Mouse (Mus musculus): Measurements from ENCODE around the gene Sucla2. TPM values are rescaled to one million over a fixed set of nuclear protein-coding genes. Genes with fewer than 3 reads are reported as not detected.
"Not testable (repeated sequence)": the region's sequence is repeated elsewhere in the genome, so short reads cannot be mapped to it uniquely, and the experiment has no call there.

Sucla2 gene
- polyA plus RNA-seq, 1 experiment from 2014 or later: 138 TPM

GRCm38 (mm10) chr14:73535641-73536040 lies 10.5 kb downstream of the Sucla2 start:
- Histone ChIP-seq H3K9me3 (no peaks in the 10 kb centered on the region), H3K36me3 (no peaks in the 10 kb centered on the region), H3K4me3 (no peak overlapping the region), H3K27me3 (ENCODE audit: insufficient read depth, poor library complexity, severe bottlenecking) (peaks cover 5% of the 10 kb centered on the region; the same call in 1 of the 2 replicates), H3K27ac (no peak overlapping the region), H3K4me1 (no peaks in the 10 kb centered on the region)
- DNase-seq (ENCODE audit: low spot score): no peak
- WGBS: 81% methylated on average over 2 of the region's 2 CpGs

- no peaks in the 10 kb centered on the region for H3K27me3 ChIP-seq (ENCODE audit: insufficient read depth, poor library complexity, severe bottlenecking)
- no peak overlapping the region for H3K4me3 ChIP-seq
- DNase-seq (ENCODE audit: low spot score): no peak
- 77% methylated on average over 6 of the region's 6 CpGs for WGBS
- H3K4me1 ChIP-seq: no peaks in the 10 kb centered on the region
- H3K36me3 ChIP-seq: no peaks in the 10 kb centered on the region
- H3K27ac ChIP-seq: no peak overlapping the region
- H3K9me3 ChIP-seq: no peaks in the 10 kb centered on the region
Measured at GRCm38 (mm10) chr14:73543781-73544180, 18.7 kb downstream of the Sucla2 start.

GRCm38 (mm10) chr14:73547034-73547433 lies 21.9 kb downstream of the Sucla2 start:
- Histone ChIP-seq H3K4me3 (no peak overlapping the region), H3K27me3 (ENCODE audit: insufficient read depth, poor library complexity, severe bottlenecking) (no peaks in the 10 kb centered on the region), H3K9me3 (no peaks in the 10 kb centered on the region), H3K4me1 (0 out of 2 replicates have a peak, but pooled peaks cover under 1% of the 10 kb centered on the region), H3K27ac (no peak overlapping the region), H3K36me3 (no peaks in the 10 kb centered on the region)
- 50% methylated on average over 4 of the region's 4 CpGs for WGBS
- no peak for DNase-seq (ENCODE audit: low spot score)

- 89% methylated on average over 3 of the region's 3 CpGs for WGBS
- no peak for DNase-seq (ENCODE audit: low spot score)
- Histone ChIP-seq H3K27me3 (ENCODE audit: insufficient read depth, poor library complexity, severe bottlenecking) (no peaks in the 10 kb centered on the region), H3K4me3 (no peak within 1 kb of the TSS), H3K4me1 (peaks cover 6% of the 10 kb centered on the region), H3K9me3 (no peaks in the 10 kb centered on the region), H3K36me3 (no peaks in the 10 kb centered on the region), H3K27ac (no peak within 1 kb of the TSS)
Measured at GRCm38 (mm10) chr14:73548051-73548450, 22.9 kb downstream of the Sucla2 start, which contains the start of gene Nudt15. Gene Nudt15, minus strand, starts transcription at chr14:73548242.

GRCm38 (mm10) chr14:73550291-73550690 lies 25.2 kb downstream of the Sucla2 start:
- 47% methylated on average over 3 of the region's 3 CpGs for WGBS
- Histone ChIP-seq H3K9me3 (no peaks in the 10 kb centered on the region), H3K4me1 (peaks cover 14% of the 10 kb centered on the region), H3K27me3 (ENCODE audit: insufficient read depth, poor library complexity, severe bottlenecking) (no peaks in the 10 kb centered on the region), H3K27ac (no peak overlapping the region), H3K4me3 (no peak overlapping the region), H3K36me3 (0 out of 2 replicates have a peak, but pooled peaks cover under 1% of the 10 kb centered on the region)
- no peak for DNase-seq (ENCODE audit: low spot score)

GRCm38 (mm10) chr14:73550732-73551131 lies 25.6 kb downstream of the Sucla2 start:
- 42% methylated on average over 8 of the region's 8 CpGs for WGBS
- H3K27ac ChIP-seq: no peak overlapping the region
- no peak overlapping the region for H3K4me3 ChIP-seq
- H3K27me3 ChIP-seq (ENCODE audit: insufficient read depth, poor library complexity, severe bottlenecking): no peaks in the 10 kb centered on the region
- H3K9me3 ChIP-seq: no peaks in the 10 kb centered on the region
- peaks cover 14% of the 10 kb centered on the region for H3K4me1 ChIP-seq
- H3K36me3 ChIP-seq: peaks cover 5% of the 10 kb centered on the region; the same call in 1 of the 2 replicates
- no peak for DNase-seq (ENCODE audit: low spot score)

- H3K27ac ChIP-seq: no peak overlapping the region
- H3K4me1 ChIP-seq: peaks cover 14% of the 10 kb centered on the region
- H3K36me3 ChIP-seq: peaks cover 9% of the 10 kb centered on the region
- no peak for DNase-seq (ENCODE audit: low spot score)
- no peaks in the 10 kb centered on the region for H3K9me3 ChIP-seq
- H3K4me3 ChIP-seq: no peak overlapping the region
- WGBS: 87% methylated on average over 6 of the region's 6 CpGs
- H3K27me3 ChIP-seq (ENCODE audit: insufficient read depth, poor library complexity, severe bottlenecking): no peaks in the 10 kb centered on the region
Measured at GRCm38 (mm10) chr14:73551164-73551563, 26.0 kb downstream of the Sucla2 start.

GRCm38 (mm10) chr14:73552341-73553121 lies 27.4 kb downstream of the Sucla2 start:
- WGBS: 3% methylated on average over 61 of the region's 61 CpGs
- Histone ChIP-seq H3K4me1 (peaks cover 14% of the 10 kb centered on the region), H3K36me3 (peaks cover 15% of the 10 kb centered on the region), H3K27ac (peak overlapping the region; percentile 98), H3K27me3 (ENCODE audit: insufficient read depth, poor library complexity, severe bottlenecking) (no peaks in the 10 kb centered on the region), H3K4me3 (peak overlapping the region; percentile 100), H3K9me3 (no peaks in the 10 kb centered on the region)
- DNase-seq (ENCODE audit: low spot score): peak; percentile 97

- Histone ChIP-seq H3K27ac (peak overlapping the region; percentile 98), H3K9me3 (no peaks in the 10 kb centered on the region), H3K4me1 (peaks cover 14% of the 10 kb centered on the region), H3K4me3 (peak overlapping the region; percentile 100), H3K36me3 (peaks cover 15% of the 10 kb centered on the region), H3K27me3 (ENCODE audit: insufficient read depth, poor library complexity, severe bottlenecking) (no peaks in the 10 kb centered on the region)
- DNase-seq (ENCODE audit: low spot score): no peak
- 0% methylated on average over 10 of the region's 10 CpGs for WGBS
Measured at GRCm38 (mm10) chr14:73553122-73553696, 28.1 kb downstream of the Sucla2 start.

GRCm38 (mm10) chr14:73569831-73570230 lies 44.7 kb downstream of the Sucla2 start:
- H3K27me3 ChIP-seq (ENCODE audit: insufficient read depth, poor library complexity, severe bottlenecking); H3K27ac ChIP-seq; H3K9me3 ChIP-seq; DNase-seq (ENCODE audit: low spot score); H3K4me1 ChIP-seq; H3K4me3 ChIP-seq: not testable (repeated sequence)
- peaks cover 39% of the 10 kb centered on the region for H3K36me3 ChIP-seq
- WGBS: 95% methylated on average over 4 of the region's 4 CpGs

GRCm38 (mm10) chr14:73571143-73571542 lies 46.0 kb downstream of the Sucla2 start:
- 76% methylated on average over 4 of the region's 4 CpGs for WGBS
- Histone ChIP-seq H3K27me3 (ENCODE audit: insufficient read depth, poor library complexity, severe bottlenecking) (no peaks in the 10 kb centered on the region), H3K9me3 (no peaks in the 10 kb centered on the region), H3K4me3 (no peak overlapping the region), H3K27ac (no peak overlapping the region), H3K36me3 (peaks cover 50% of the 10 kb centered on the region), H3K4me1 (0 out of 2 replicates have a peak, but pooled peaks cover 4% of the 10 kb centered on the region)
- DNase-seq (ENCODE audit: low spot score): no peak

GRCm38 (mm10) chr14:73574053-73574452 lies 48.9 kb downstream of the Sucla2 start:
- Histone ChIP-seq H3K27ac (no peak overlapping the region), H3K9me3 (no peaks in the 10 kb centered on the region), H3K4me1 (0 out of 2 replicates have a peak, but pooled peaks cover 4% of the 10 kb centered on the region), H3K4me3 (no peak overlapping the region), H3K36me3 (peaks cover 53% of the 10 kb centered on the region), H3K27me3 (ENCODE audit: insufficient read depth, poor library complexity, severe bottlenecking) (no peaks in the 10 kb centered on the region)
- no peak for DNase-seq (ENCODE audit: low spot score)
- WGBS: 69% methylated on average over 5 of the region's 5 CpGs

- no peaks in the 10 kb centered on the region for H3K27me3 ChIP-seq (ENCODE audit: insufficient read depth, poor library complexity, severe bottlenecking)
- H3K9me3 ChIP-seq: no peaks in the 10 kb centered on the region
- 0 out of 2 replicates have a peak, but pooled peaks cover 4% of the 10 kb centered on the region for H3K4me1 ChIP-seq
- no peak overlapping the region for H3K4me3 ChIP-seq
- H3K36me3 ChIP-seq: peaks cover 54% of the 10 kb centered on the region
- H3K27ac ChIP-seq: no peak overlapping the region
- no peak for DNase-seq (ENCODE audit: low spot score)
Measured at GRCm38 (mm10) chr14:73576336-73576735, 51.2 kb downstream of the Sucla2 start.

All from heart, embryonic 10.5 days (tissue).